Mouse (Mus musculus): ENCODE measurements around the gene Pakap.
A peak's percentile ranks its signal among the peaks of the same experiment; 100 is the strongest.
"Not testable (repeated sequence)": the region's sequence is repeated elsewhere in the genome, so short reads cannot be mapped to it uniquely, and the experiment has no call there.

The Pakap gene

GRCm38 (mm10) chr4:57883520-57884421 is 315.8 kb downstream of the Pakap start:
- DNase-seq (ENCODE audit: low spot score) = no peak

DNA sequence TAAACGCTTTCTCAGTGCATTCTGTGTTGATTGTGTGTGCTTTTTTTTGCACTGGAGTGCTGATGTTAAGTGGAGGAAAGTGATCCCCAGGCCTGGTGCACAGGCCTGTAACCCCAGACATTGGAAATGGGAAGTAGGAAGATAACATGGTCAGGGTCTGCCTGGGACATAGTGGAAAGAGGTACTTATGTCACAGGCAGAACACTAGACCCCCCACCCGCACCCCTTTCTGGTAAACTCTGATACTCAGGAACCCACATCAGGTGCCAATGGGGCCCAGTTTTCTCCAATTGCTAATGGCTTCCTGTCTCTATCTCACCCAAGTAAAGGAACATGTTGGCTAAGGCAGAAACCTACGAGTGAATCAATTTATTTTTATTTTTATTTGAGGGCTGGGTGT is 316.5 kb downstream of the Pakap start:
- DNase-seq (ENCODE audit: low spot score) = no peak

GRCm38 (mm10) chr4:57885186-57885585 is 317.2 kb downstream of the Pakap start:
- DNase-seq (ENCODE audit: low spot score) = no peak

DNA sequence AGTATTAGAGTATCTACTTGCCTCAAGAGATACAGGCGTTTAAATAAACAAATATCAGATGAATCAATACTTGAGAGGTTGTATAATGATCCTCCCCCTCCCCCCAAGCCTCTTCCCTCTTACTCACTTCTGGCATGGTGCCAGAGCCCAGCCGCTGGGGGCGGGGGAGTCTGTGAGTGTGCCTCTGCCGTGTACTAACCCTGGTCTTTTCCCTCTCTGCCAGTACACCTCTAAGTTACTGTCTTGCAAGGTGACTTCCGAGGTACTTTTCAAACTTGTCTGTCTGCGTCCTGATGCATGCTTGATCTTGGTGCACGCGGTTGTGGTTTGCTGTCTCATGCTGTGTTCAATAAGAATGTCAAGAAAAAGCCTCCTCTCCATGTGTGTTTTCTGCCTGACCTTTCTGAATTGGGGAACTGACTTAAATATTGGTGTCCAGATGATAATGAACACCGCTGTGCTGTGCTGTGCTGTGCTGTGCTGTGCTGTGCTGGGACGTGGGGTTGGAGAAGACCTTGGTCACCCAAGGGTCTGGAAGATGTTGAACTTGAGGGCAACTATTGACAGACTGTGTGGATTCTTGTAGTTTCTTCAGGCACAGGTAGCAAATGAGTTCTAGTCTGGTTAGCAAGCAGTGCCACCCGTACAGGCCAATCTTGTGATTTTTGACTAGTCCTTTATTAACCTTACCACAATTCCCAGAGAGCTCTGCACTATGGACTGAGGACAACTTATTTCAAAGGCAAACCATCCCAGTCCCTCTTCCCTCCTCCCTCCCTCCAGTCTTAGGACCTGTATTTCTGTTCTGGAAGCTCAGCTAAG is 318.3 kb downstream of the Pakap start:
- no peak for DNase-seq (ENCODE audit: low spot score)

GRCm38 (mm10) chr4:57886888-57887230 is 318.9 kb downstream of the Pakap start:
- DNase-seq (ENCODE audit: low spot score) = no peak

GRCm38 (mm10) chr4:57888246-57888645 is 320.3 kb downstream of the Pakap start:
- DNase-seq (ENCODE audit: low spot score) = no peak

DNA sequence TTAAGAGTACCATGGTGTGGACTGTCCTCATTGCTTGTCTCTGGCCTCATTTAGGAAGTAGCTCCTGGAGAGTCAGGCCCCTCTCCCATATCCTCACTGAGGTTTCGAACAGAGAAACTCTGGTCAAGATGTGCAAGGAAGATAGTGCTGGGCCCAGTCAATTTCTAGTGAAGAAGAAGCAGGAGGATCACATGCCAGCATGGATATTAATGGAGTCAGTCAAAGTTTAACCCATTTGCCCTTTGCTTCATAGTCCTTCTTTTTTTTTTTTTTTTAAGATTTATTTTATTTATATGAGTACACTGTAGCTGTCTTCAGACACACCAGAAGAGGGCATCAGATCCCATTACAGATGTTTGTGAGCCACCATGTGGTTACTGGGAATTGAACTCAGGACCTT is 321.0 kb downstream of the Pakap start:
- not testable (repeated sequence) for DNase-seq (ENCODE audit: low spot score)

GRCm38 (mm10) chr4:57889773-57890172 is 321.8 kb downstream of the Pakap start:
- no peak for DNase-seq (ENCODE audit: low spot score)

- no peak for DNase-seq (ENCODE audit: low spot score)
Observed at GRCm38 (mm10) chr4:57892001-57892586, 324.1 kb downstream of the Pakap start.

DNA sequence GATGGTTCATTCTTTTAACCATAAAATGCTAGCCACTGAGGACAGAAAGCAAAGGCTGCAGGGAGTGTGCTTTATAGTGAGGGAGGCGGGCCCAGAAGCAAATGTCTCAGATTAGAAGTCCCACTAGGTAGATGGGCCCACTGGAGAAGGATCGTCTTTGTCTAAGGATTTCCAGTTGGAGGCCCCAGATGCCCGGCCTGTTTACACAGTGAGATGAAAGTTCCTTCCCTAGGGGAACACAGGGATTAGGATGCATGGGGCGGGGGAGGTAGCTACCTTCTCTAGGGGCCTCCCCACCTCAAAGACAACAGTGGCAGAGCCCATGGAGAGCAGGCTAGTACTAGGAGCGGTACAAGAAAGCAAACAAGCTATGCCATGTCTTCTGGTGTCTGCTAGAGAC is 327.2 kb downstream of the Pakap start:
- no peak for DNase-seq (ENCODE audit: low spot score)

DNA sequence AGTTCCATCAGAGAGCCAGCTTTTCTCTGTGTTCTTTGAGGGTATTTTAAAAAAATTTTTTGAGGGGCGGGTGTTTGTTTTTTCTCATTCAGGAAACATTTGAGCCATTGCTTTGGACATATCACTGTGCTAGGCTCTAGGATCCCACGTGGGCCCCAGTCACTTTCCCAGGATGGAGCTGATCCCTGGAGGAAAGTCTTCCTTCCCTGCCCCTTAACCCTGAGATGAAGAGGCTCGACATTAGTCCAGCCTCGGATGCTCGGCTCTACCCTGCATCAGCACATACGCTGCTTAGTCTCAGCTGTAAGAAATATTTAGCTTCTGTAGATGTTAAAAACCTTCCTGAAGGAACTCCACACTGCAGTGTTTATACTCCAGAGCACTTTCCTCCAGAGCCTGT is 327.9 kb downstream of the Pakap start:
- DNase-seq (ENCODE audit: low spot score) = no peak

- no peak for DNase-seq (ENCODE audit: low spot score)
Observed at GRCm38 (mm10) chr4:57896631-57897030, 328.7 kb downstream of the Pakap start.

GRCm38 (mm10) chr4:57901210-57901609 is 333.2 kb downstream of the Pakap start:
- DNase-seq (ENCODE audit: low spot score) = peak; percentile 79

GRCm38 (mm10) chr4:57902619-57903018 is 334.6 kb downstream of the Pakap start:
- no peak for DNase-seq (ENCODE audit: low spot score)

GRCm38 (mm10) chr4:57904211-57904610 is 336.2 kb downstream of the Pakap start:
- DNase-seq (ENCODE audit: low spot score) = peak; percentile 83

DNA sequence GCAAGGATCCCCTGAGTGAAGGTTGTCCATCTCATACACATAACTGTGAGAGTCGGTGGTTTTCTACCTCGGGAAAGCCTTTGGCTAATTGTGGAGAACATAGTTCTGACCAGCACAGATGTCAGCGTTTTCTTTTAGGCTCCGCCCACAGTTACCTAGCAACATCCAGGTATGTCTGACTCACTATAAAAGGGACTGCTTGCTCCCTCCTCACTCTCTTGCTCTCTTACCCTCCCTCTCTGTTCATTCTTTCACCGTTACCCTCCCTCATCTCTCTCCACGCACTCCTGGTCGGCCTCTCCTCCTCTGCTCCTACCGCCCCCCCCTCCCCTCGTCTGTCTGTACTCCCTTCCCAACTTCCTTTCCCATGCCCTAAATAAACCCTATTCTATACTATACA is 336.7 kb downstream of the Pakap start:
- no peak for DNase-seq (ENCODE audit: low spot score)

DNA sequence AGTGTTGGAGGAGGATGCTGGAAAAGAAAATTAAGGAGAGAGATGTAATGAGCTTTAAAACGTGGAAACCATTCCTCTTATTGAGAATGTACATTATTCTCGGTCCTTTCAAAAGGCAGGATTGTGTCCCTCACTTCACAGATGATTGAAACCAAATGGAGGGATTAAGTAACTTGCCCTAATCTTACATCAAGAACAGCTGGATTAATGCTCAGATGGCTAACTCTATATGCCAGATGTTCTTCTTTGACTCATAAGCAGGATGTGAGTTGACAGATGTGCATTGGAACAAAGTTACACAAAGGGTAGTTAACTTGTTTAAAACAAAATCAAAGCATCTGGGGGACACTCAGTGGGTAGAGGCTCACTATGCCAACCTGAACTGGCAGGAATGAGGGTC is 338.7 kb downstream of the Pakap start:
- no peak for DNase-seq (ENCODE audit: low spot score)

DNA sequence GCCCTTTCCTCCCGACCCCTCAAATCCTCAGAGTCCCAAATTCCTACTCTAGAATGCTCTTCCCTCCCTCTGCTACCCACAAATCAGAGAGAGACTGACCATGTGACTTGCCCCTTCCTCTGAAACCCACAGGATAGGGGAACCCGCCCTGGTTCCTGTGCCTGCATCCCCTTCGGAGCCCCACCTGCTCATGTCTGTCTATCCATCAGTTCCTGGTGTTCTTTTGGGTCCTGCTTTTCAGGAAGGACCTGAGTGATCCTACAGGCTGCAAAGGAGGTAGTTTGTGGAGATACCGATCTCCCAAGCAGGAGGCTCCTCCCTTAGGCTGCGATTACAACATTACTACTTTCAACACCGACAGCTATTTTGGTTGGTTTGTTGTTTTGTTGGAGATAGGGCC is 340.9 kb downstream of the Pakap start:
- DNase-seq (ENCODE audit: low spot score) = no peak

GRCm38 (mm10) chr4:57913021-57913420 is 345.0 kb downstream of the Pakap start:
- DNase-seq (ENCODE audit: low spot score) = no peak

GRCm38 (mm10) chr4:57914193-57915190 is 346.5 kb downstream of the Pakap start:
- no peak for DNase-seq (ENCODE audit: low spot score)

GRCm38 (mm10) chr4:57915216-57915965 is 347.4 kb downstream of the Pakap start:
- DNase-seq (ENCODE audit: low spot score) = no peak
